Mouse (Mus musculus) heart, embryonic 16.5 days (tissue): ENCODE results near the gene Cars2. TPM values are rescaled to one million over a fixed set of nuclear protein-coding genes. Genes with fewer than 3 reads are reported as not detected.
"Not testable (repeated sequence)": the region's sequence is repeated elsewhere in the genome, so short reads cannot be mapped to it uniquely, and the experiment has no call there.

Experiments used
- ATAC-seq: fragments of 200-750 bp; cut with Nextera tagmentation; replicated peaks from 2 replicates; pipeline ENCODE4 v1.8.0; 2017; ENCODE audit warnings: moderate number of reproducible peaks; ENCODE audit not compliant: insufficient read depth, low FRiP score; ENCODE audit errors: extremely low read depth
- H3K27ac ChIP-seq: fragments of 300-500 bp; sonication (generic); 2 replicates; pipeline ENCODE4 v1.5.1; 2014; ENCODE audit warnings: mild to moderate bottlenecking, low read length, control low read depth, moderate library complexity
- H3K27me3 ChIP-seq: fragments of 300-500 bp; sonication (generic); 2 replicates; pipeline ENCODE4 v1.6.1; 2014; ENCODE audit warnings: low read length, mixed read lengths; ENCODE audit not compliant: control insufficient read depth, insufficient read depth
- H3K36me3 ChIP-seq: fragments of 300-500 bp; sonication (generic); 2 replicates; pipeline ENCODE4 v1.6.1; 2014; ENCODE audit not compliant: control insufficient read depth, insufficient read depth
- H3K4me1 ChIP-seq: fragments of 300-500 bp; sonication (generic); 2 replicates; pipeline ENCODE4 v1.6.1; 2014; ENCODE audit warnings: low read length, mixed read lengths; ENCODE audit not compliant: control insufficient read depth, insufficient read depth
- H3K4me2 ChIP-seq: fragments of 300-500 bp; sonication (generic); 2 replicates; pipeline ENCODE4 v1.6.1; 2014; ENCODE audit warnings: low read depth, mild to moderate bottlenecking, control low read depth, low read length
- H3K4me3 ChIP-seq: fragments of 300-500 bp; sonication (generic); 2 replicates; pipeline ENCODE4 v1.5.1; 2014; ENCODE audit warnings: mild to moderate bottlenecking, control low read depth, low read length
- H3K9ac ChIP-seq: fragments of 300-500 bp; sonication (generic); 2 replicates; pipeline ENCODE4 v1.6.1; 2014; ENCODE audit warnings: low read length, control low read depth
- H3K9me3 ChIP-seq: fragments of 300-500 bp; sonication (generic); replicated peaks from 2 replicates; pipeline ENCODE4 v1.6.1; 2016; ENCODE audit warnings: low read length; ENCODE audit not compliant: control insufficient read depth
- WGBS: fragments of 180-500 bp; shearing (Covaris S2); extraction: QIAGEN DNeasy Blood & Tissue Kit; methylation state at CpG from one replicate; pipeline ENCODE4 v1.1.7; 2014; 5-methylcytosine and 5-hydroxymethylcytosine counted together
- polyA plus RNA-seq: library from polyadenylated mRNA; unstranded; fragments of >200 nt; fragmentation: Nextera tagmentation; extraction: Ambion mirVana; gene quantifications from 2 replicates; pipeline ENCODE4 v1.2.1, GENCODE M21; 2015

The Cars2 gene
- polyA plus RNA-seq, 1 experiment from 2014 or later: 36.0 TPM

DNA sequence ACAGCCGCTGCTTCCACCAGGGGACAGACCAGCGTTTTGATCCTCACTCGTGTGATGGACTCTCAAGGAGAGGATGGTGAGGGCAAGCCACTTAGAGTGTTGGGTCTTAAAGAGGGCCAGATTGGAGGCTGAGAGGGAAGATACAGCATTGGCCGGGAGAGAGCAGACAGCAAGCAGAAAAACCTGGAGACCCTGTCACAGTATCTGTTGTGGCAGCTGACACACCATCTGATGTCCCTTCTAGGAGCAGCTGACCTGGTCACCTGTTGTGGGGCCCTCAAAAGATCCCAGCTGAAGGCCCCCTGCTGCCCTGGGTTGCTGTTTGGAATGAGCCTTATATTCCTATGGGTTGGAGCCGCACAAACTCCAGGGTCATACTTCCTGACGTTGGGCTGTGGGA lies 21.8 kb upstream of the Cars2 start:
- Histone ChIP-seq H3K9me3 (no peaks in the 10 kb centered on the region), H3K4me2 (no peak overlapping the region), H3K4me3 (no peak overlapping the region), H3K36me3 (0 out of 2 replicates have a peak, but pooled peaks cover 2% of the 10 kb centered on the region), H3K9ac (no peak overlapping the region), H3K27me3 (no peaks in the 10 kb centered on the region), H3K27ac (no peak overlapping the region), H3K4me1 (no peaks in the 10 kb centered on the region; the same call in 1 of the 2 replicates)
- WGBS: 62% methylated on average over 6 of the region's 6 CpGs
- ATAC-seq: no peak

GRCm38 (mm10) chr8:11571950-11572349 lies 21.4 kb upstream of the Cars2 start:
- Histone ChIP-seq H3K4me1 (no peaks in the 10 kb centered on the region; the same call in 1 of the 2 replicates), H3K27me3 (no peaks in the 10 kb centered on the region), H3K9ac (no peak overlapping the region), H3K4me2 (no peak overlapping the region), H3K4me3 (no peak overlapping the region), H3K9me3 (no peaks in the 10 kb centered on the region), H3K36me3 (0 out of 2 replicates have a peak, but pooled peaks cover 4% of the 10 kb centered on the region), H3K27ac (no peak overlapping the region)
- WGBS: 85% methylated on average over 10 of the region's 10 CpGs
- ATAC-seq: no peak

GRCm38 (mm10) chr8:11570742-11571141 lies 20.2 kb upstream of the Cars2 start:
- Histone ChIP-seq H3K27me3 (no peaks in the 10 kb centered on the region), H3K9ac (no peak overlapping the region), H3K36me3 (0 out of 2 replicates have a peak, but pooled peaks cover 7% of the 10 kb centered on the region), H3K9me3 (no peaks in the 10 kb centered on the region), H3K27ac (no peak overlapping the region), H3K4me2 (no peak overlapping the region), H3K4me3 (no peak overlapping the region), H3K4me1 (no peaks in the 10 kb centered on the region; the same call in 1 of the 2 replicates)
- no peak for ATAC-seq
- 94% methylated on average over 4 of the region's 4 CpGs for WGBS

- Histone ChIP-seq H3K36me3 (peaks cover 11% of the 10 kb centered on the region), H3K9ac (no peak overlapping the region), H3K4me1 (no peaks in the 10 kb centered on the region), H3K9me3 (0 out of 2 replicates have a peak, but pooled peaks cover 2% of the 10 kb centered on the region), H3K27me3 (no peaks in the 10 kb centered on the region), H3K4me2 (no peak overlapping the region), H3K27ac (no peak overlapping the region), H3K4me3 (no peak overlapping the region)
- ATAC-seq: no peak
- 78% methylated on average over 22 of the region's 22 CpGs for WGBS
Observed at GRCm38 (mm10) chr8:11569260-11570097, 18.9 kb upstream of the Cars2 start.

DNA sequence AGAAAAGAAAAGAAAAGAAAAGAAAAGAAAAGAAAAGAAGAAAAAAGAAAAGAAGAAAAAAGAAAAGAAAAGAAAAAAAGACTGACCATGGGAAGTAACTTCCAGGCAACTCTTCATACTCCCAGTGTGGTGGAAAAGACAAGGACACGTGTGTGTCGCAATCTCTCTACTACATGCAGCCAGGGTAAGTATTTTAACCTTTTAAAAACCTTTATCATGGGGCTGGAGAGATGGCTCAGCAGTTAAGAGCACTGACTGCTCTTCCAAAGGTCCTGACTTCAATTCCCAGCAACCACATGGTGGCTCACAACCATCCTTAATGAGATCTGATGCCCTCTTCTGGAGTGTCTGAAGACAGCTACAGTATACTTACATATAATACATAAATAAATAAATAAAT lies 17.6 kb upstream of the Cars2 start:
- ATAC-seq, H3K4me2 ChIP-seq, H3K9ac ChIP-seq, H3K27me3 ChIP-seq, H3K4me1 ChIP-seq, H3K4me3 ChIP-seq, H3K9me3 ChIP-seq, H3K27ac ChIP-seq: not testable (repeated sequence)
- H3K36me3 ChIP-seq: peaks cover 19% of the 10 kb centered on the region
- 95% methylated on average over 2 of the region's 2 CpGs for WGBS

DNA sequence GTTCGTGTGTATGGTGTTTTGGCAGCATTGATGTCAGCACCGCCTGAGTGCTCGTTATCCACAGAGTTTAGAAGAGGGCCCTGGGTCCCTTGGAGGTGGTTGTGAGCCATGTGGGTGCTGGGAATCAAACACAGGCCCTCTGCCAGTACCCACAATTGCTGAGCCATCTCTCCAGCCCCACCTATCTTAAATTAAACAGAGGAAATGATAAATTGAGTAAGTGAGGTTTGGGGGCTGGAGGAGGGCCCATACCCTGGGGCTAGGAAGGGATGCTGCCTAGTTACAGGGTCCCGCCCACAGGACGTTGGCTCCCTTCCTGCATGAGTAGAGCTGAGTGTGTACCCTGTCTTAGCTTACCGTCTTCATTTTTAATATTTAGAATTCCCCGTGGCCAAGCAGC lies 14.1 kb upstream of the Cars2 start:
- no peak for ATAC-seq
- H3K36me3 ChIP-seq: peaks cover 33% of the 10 kb centered on the region

GRCm38 (mm10) chr8:11564236-11564635 lies 13.7 kb upstream of the Cars2 start:
- ATAC-seq: no peak
- no peak overlapping the region for H3K4me3 ChIP-seq
- H3K36me3 ChIP-seq: peaks cover 33% of the 10 kb centered on the region
- H3K4me2 ChIP-seq: no peak overlapping the region
- peaks cover 9% of the 10 kb centered on the region for H3K4me1 ChIP-seq
- H3K27me3 ChIP-seq: no peaks in the 10 kb centered on the region
- no peak overlapping the region for H3K27ac ChIP-seq
- 0 out of 2 replicates have a peak, but pooled peaks cover 2% of the 10 kb centered on the region for H3K9me3 ChIP-seq
- H3K9ac ChIP-seq: no peak overlapping the region
- WGBS: 85% methylated on average over 5 of the region's 5 CpGs

More for the DNA sequence above, 14.1 kb upstream of the Cars2 start:
- H3K4me2 ChIP-seq: no peak overlapping the region
- peaks cover 5% of the 10 kb centered on the region; the same call in 1 of the 2 replicates for H3K4me1 ChIP-seq
- H3K9ac ChIP-seq: no peak overlapping the region
- H3K27ac ChIP-seq: no peak overlapping the region
- no peaks in the 10 kb centered on the region for H3K27me3 ChIP-seq
- WGBS: 88% methylated on average over 7 of the region's 7 CpGs
- H3K9me3 ChIP-seq: 0 out of 2 replicates have a peak, but pooled peaks cover 2% of the 10 kb centered on the region
- no peak overlapping the region for H3K4me3 ChIP-seq

- Histone ChIP-seq H3K27ac (no peak overlapping the region), H3K4me1 (peaks cover 14% of the 10 kb centered on the region), H3K9me3 (0 out of 2 replicates have a peak, but pooled peaks cover 2% of the 10 kb centered on the region), H3K27me3 (no peaks in the 10 kb centered on the region), H3K9ac (no peak overlapping the region), H3K4me2 (no peak overlapping the region), H3K36me3 (peaks cover 24% of the 10 kb centered on the region), H3K4me3 (no peak overlapping the region)
- ATAC-seq: no peak
- 74% methylated on average over 9 of the region's 9 CpGs for WGBS
Observed at GRCm38 (mm10) chr8:11560220-11560619, 9.6 kb upstream of the Cars2 start.

DNA sequence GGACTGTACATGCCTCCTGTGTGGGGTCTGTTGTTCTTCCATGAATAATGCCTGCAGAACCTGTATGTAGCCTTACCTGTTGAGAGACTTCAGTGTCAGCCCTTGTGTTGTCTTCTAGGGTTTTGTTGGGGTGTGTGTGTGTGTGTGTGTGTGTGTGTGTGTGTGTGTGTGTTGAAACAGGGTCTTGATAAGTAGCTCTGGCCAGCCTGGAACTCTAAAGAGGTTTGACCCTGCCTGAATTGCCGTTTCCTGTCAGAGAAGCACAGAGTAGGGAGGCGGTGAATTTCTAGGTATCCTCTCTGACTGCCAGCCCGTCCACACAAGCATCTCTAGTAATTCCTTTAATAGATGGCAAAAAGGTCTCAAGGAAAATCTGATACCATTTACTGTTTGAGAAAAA lies 8.9 kb upstream of the Cars2 start:
- no peak overlapping the region for H3K27ac ChIP-seq
- no peaks in the 10 kb centered on the region for H3K27me3 ChIP-seq
- H3K9ac ChIP-seq: peak overlapping the region; percentile 81; the same call in 1 of the 2 replicates
- H3K9me3 ChIP-seq: 0 out of 2 replicates have a peak, but pooled peaks cover under 1% of the 10 kb centered on the region
- H3K4me2 ChIP-seq: peak overlapping the region; percentile 79; the same call in 1 of the 2 replicates
- H3K4me3 ChIP-seq: no peak overlapping the region; the same call in 1 of the 2 replicates
- H3K4me1 ChIP-seq: peaks cover 17% of the 10 kb centered on the region
- 49% methylated on average over 3 of the region's 3 CpGs for WGBS
- H3K36me3 ChIP-seq: peaks cover 22% of the 10 kb centered on the region
- no peak for ATAC-seq
